ENCODE assay signal across 8 mouse cellular contexts in the genomic region with DNA sequence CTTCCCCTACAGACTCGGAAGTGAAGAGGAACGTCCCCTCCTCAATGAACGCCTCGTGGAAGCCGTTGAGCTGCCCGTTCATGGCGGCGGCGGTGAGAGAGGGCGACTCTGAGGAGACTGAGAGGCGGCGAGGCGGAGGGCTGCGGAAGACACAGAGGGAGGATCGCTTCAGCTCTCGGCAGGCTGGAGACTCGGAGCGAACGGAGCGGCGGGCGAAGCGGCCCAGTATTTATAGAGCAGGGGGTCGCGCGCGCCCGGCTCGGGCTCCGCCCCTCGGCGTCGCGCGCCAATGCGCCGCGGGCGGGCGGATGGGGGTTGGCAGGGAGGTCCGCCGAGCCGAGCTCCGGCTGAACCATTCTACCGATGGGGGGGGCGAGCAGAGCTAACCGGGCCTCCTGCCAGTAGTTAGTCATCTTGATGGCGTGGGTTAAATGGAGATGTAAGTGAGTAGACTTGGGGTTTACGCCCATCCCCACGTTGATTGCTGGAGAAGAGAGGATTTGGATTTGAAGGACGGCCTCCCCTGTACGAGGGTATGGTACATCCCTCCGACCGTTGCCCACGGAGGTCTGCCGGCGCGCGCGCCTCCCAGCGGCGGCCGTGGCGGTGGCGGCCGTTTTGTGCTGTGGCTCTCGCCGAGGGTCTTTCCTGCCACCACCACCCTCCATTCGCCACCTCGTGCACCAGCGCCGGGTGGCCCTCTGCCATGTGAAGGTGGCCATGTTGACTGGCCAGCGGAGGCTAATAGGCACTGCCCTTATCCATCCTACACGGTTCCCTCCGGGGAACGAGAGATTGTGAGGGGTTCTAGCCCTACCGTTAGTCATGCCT. TPM values are rescaled to one million over a fixed set of nuclear protein-coding genes. Genes with fewer than 3 reads are reported as not detected.
DNase-seq lines count a peak whose midpoint lies in the region; ATAC-seq and TF ChIP-seq lines count a peak whose summit lies in the region.

A gene (minus strand): TSS at position 204 of the 831 bp plus-strand sequence.

- DNase-seq in Patski (ENCODE audit: low read depth, low spot score) = peak; percentile 66
- DNase-seq in cerebellum, postnatal 14 days = peak; percentile 98 to 99
- peak; percentile 93 to 96 for DNase-seq in frontal cortex, postnatal 14 days (ENCODE audit: low spot score in 2 of 2)
- peak; percentile 96 to 97 for DNase-seq in layer of hippocampus, postnatal 36 days
- peak; percentile 89 for DNase-seq in lung, postnatal 36 days
- DNase-seq in retina, postnatal 1 day = peak; percentile 98
- peak; percentile 91 to 92 for DNase-seq in urinary bladder, adult 18-20 months (ENCODE audit: low spot score in 2 of 2)

- peak within 1 kb of the TSS; percentile 97 for H3K4me2 ChIP-seq in hindbrain, embryonic 13.5 days

- POLR2A ChIA-PET in Patski (lab: Charles Lee) = interaction anchor here (0.6 to 3.0 kb wide), 6 partner anchors 9 to 104 kb away, joined by 3 to 17 read pairs (median 4); no protein-coding TSS in a partner anchor

- WGBS in hindbrain, embryonic 13.5 days = under 1% methylated on average over 74 of the region's 77 CpGs

- ATAC-seq in Patski = peak; percentile 81
- ATAC-seq in hindbrain, embryonic 13.5 days (ENCODE audit: low FRiP score) = peak; percentile 93

- peak within 1 kb of the TSS; percentile 98 for H3K4me3 ChIP-seq in hindbrain, embryonic 13.5 days

- peak within 1 kb of the TSS; percentile 100 for H3K9ac ChIP-seq in hindbrain, embryonic 13.5 days

- in situ Hi-C loops in Patski (cut with MboI; ENCODE audit: low pct_unique_long_range_greater_than_20kb) = no loop called here

- CTCF ChIA-PET in Patski (lab: Charles Lee) = interaction anchor here (1.1 to 1.8 kb wide), 5 partner anchors 14 to 95 kb away, joined by 3 to 5 read pairs (median 4); no protein-coding TSS in a partner anchor

- no peak for TF ChIP-seq CTCF in Patski (IDR thresholded peaks at IDR 0.05)

- H3K27ac ChIP-seq in hindbrain, embryonic 13.5 days = peak within 1 kb of the TSS; percentile 100

- peaks cover 28% of the 10 kb centered on the region for H3K36me3 ChIP-seq in hindbrain, embryonic 13.5 days

- no peaks in the 10 kb centered on the region for H3K9me3 ChIP-seq in hindbrain, embryonic 13.5 days

- peaks cover 50% of the 10 kb centered on the region for H3K4me1 ChIP-seq in hindbrain, embryonic 13.5 days (replicated peaks)

- H3K27me3 ChIP-seq in Patski = no peaks in the 10 kb centered on the region
- no peaks in the 10 kb centered on the region for H3K27me3 ChIP-seq in hindbrain, embryonic 13.5 days

RNA-seq across cellular contexts. Expression of the gene that starts here (rescaled TPM):
- 181 TPM for polyA plus RNA-seq in Patski (2021)
- 388 and 410 TPM in 2 replicates for polyA plus RNA-seq in hindbrain, embryonic 13.5 days (2015; fragmentation: Nextera tagmentation; extraction: Ambion mirVana)
- 100 to 1,000 TPM; 186 to 194 TPM for total RNA-seq in layer of hippocampus, postnatal 36 days (2021)

Comparison
In these comparisons a context has a peak if more than half of its experiments do, and no peak if none do; other contexts are left out.
1. Peak in every context shown above with its lines: DNase-seq, ATAC-seq, H3K4me3 ChIP-seq and H3K27ac ChIP-seq.